8 mouse cellular contexts compared by ENCODE assay signal in genomic region chr9:109073661-109074573, GRCm38 (mm10). TPM values are rescaled to one million over a fixed set of nuclear protein-coding genes. Genes with fewer than 3 reads are reported as not detected.
DNase-seq lines count a peak whose midpoint lies in the region; ATAC-seq and TF ChIP-seq lines count a peak whose summit lies in the region.

Atrip (minus strand) TSS chr9:109074124.

- DNase-seq in 3T3-L1 (ENCODE audit: low read depth, low spot score) = peak; percentile 86
- DNase-seq in adrenal gland, postnatal 36 days = peak; percentile 97
- DNase-seq in heart, adult 18-20 months = peak; percentile 93 to 94
- peak; percentile 93 for DNase-seq in kidney, adult 2 months
- peak; percentile 95 for DNase-seq in limb, embryonic 11.5 days (ENCODE audit: low spot score)

- peak within 1 kb of the TSS; percentile 88 for H3K9ac ChIP-seq in embryonic facial prominence, embryonic 12.5 days
- H3K9ac ChIP-seq in limb, embryonic 11.5 days (ENCODE audit: low read length) = peak within 1 kb of the TSS; percentile 82
- H3K9ac ChIP-seq in midbrain, embryonic 13.5 days (replicated peaks) = peak within 1 kb of the TSS; percentile 92

- H3K4me1 ChIP-seq in embryonic facial prominence, embryonic 12.5 days = peaks cover 8% of the 10 kb centered on the region
- H3K4me1 ChIP-seq in kidney, adult 2 months (ENCODE audit: control insufficient read depth, insufficient read depth, low read length) = peaks cover 5% of the 10 kb centered on the region; the same call in 1 of the 2 replicates
- peaks cover 8% of the 10 kb centered on the region for H3K4me1 ChIP-seq in limb, embryonic 11.5 days (ENCODE audit: control insufficient read depth, insufficient read depth, low read length)
- peaks cover 25% of the 10 kb centered on the region for H3K4me1 ChIP-seq in midbrain, embryonic 13.5 days (replicated peaks)
- H3K4me1 ChIP-seq in small intestine, adult 2 months (ENCODE audit: control insufficient read depth, insufficient read depth, insufficient read length, low read length) = peaks cover 6% of the 10 kb centered on the region

- ATAC-seq in embryonic facial prominence, embryonic 12.5 days (ENCODE audit: insufficient number of reproducible peaks, insufficient read depth, low FRiP score, low TSS enrichment) = peak; percentile 98
- peak; percentile 98 for ATAC-seq in limb, embryonic 11.5 days (ENCODE audit: insufficient number of reproducible peaks, low FRiP score, low TSS enrichment, low read depth)
- ATAC-seq in midbrain, embryonic 13.5 days = peak; percentile 100

- TF ChIP-seq CTCF in kidney, adult 2 months (conservative IDR thresholded peaks at IDR 0.05; ENCODE audit: insufficient read depth, insufficient read length, low read depth, low read length) = no peak
- TF ChIP-seq CTCF in small intestine, adult 2 months (IDR thresholded peaks at IDR 0.05; ENCODE audit: extremely low read depth, insufficient read length, insufficient replicate concordance, low read depth, low read length) = no peak

- H3K27me3 ChIP-seq in embryonic facial prominence, embryonic 12.5 days = no peaks in the 10 kb centered on the region
- H3K27me3 ChIP-seq in kidney, adult 2 months (replicated peaks; ENCODE audit: control insufficient read depth, insufficient read depth, low read length) = no peaks in the 10 kb centered on the region
- no peaks in the 10 kb centered on the region for H3K27me3 ChIP-seq in limb, embryonic 11.5 days (ENCODE audit: control insufficient read depth, insufficient read depth, low read length)
- H3K27me3 ChIP-seq in midbrain, embryonic 13.5 days = no peaks in the 10 kb centered on the region
- no peaks in the 10 kb centered on the region for H3K27me3 ChIP-seq in small intestine, adult 2 months (ENCODE audit: control insufficient read depth, insufficient read depth, low read length)

- peak; percentile 67 for TF ChIP-seq POLR2A in kidney, adult 2 months (IDR thresholded peaks at IDR 0.05; ENCODE audit: low read depth, low read length)
- peak; percentile 54; the same call in 1 of the 2 replicates for TF ChIP-seq POLR2A in small intestine, adult 2 months (IDR thresholded peaks at IDR 0.05; ENCODE audit: low read depth, low read length)

- H3K9me3 ChIP-seq in embryonic facial prominence, embryonic 12.5 days = no peaks in the 10 kb centered on the region
- H3K9me3 ChIP-seq in limb, embryonic 11.5 days (ENCODE audit: control insufficient read depth, low read length) = no peaks in the 10 kb centered on the region
- no peaks in the 10 kb centered on the region for H3K9me3 ChIP-seq in midbrain, embryonic 13.5 days

- H3K4me2 ChIP-seq in embryonic facial prominence, embryonic 12.5 days (replicated peaks) = peak within 1 kb of the TSS; percentile 91
- peak within 1 kb of the TSS; percentile 83 for H3K4me2 ChIP-seq in limb, embryonic 11.5 days (ENCODE audit: low read depth, severe bottlenecking)
- peak within 1 kb of the TSS; percentile 74 for H3K4me2 ChIP-seq in midbrain, embryonic 13.5 days (replicated peaks)

- H3K4me3 ChIP-seq in embryonic facial prominence, embryonic 12.5 days = peak within 1 kb of the TSS; percentile 87
- H3K4me3 ChIP-seq in kidney, adult 2 months (ENCODE audit: insufficient read depth, low read depth, low read length) = peak within 1 kb of the TSS; percentile 82
- H3K4me3 ChIP-seq in limb, embryonic 11.5 days (ENCODE audit: low read depth, low read length) = peak within 1 kb of the TSS; percentile 85
- peak within 1 kb of the TSS; percentile 92 for H3K4me3 ChIP-seq in midbrain, embryonic 13.5 days (replicated peaks)
- peak within 1 kb of the TSS; percentile 91 for H3K4me3 ChIP-seq in small intestine, adult 2 months (ENCODE audit: low read depth, low read length)

- H3K27ac ChIP-seq in embryonic facial prominence, embryonic 12.5 days = peak within 1 kb of the TSS; percentile 77
- H3K27ac ChIP-seq in kidney, adult 2 months (ENCODE audit: insufficient read depth, low read depth, low read length) = peak within 1 kb of the TSS; percentile 58
- H3K27ac ChIP-seq in limb, embryonic 11.5 days (replicated peaks; ENCODE audit: low read depth, low read length) = peak within 1 kb of the TSS; percentile 58; the same call in 1 of the 2 replicates
- peak within 1 kb of the TSS; percentile 75 for H3K27ac ChIP-seq in midbrain, embryonic 13.5 days
- no peak within 1 kb of the TSS for H3K27ac ChIP-seq in small intestine, adult 2 months (ENCODE audit: insufficient read depth, low read depth, low read length)

- peaks cover 32% of the 10 kb centered on the region for H3K36me3 ChIP-seq in embryonic facial prominence, embryonic 12.5 days
- no peaks in the 10 kb centered on the region; the same call in 1 of the 2 replicates for H3K36me3 ChIP-seq in kidney, adult 2 months (ENCODE audit: control insufficient read depth, insufficient read depth, low read length)
- H3K36me3 ChIP-seq in limb, embryonic 11.5 days (ENCODE audit: control insufficient read depth, insufficient read depth, low read length) = peaks cover 5% of the 10 kb centered on the region; the same call in 1 of the 2 replicates
- H3K36me3 ChIP-seq in midbrain, embryonic 13.5 days = peaks cover 33% of the 10 kb centered on the region
- peaks cover 20% of the 10 kb centered on the region for H3K36me3 ChIP-seq in small intestine, adult 2 months (ENCODE audit: control insufficient read depth, insufficient read depth, low read length)

- WGBS in embryonic facial prominence, embryonic 12.5 days = under 1% methylated on average over 57 of the region's 57 CpGs
- under 1% methylated on average over 57 of the region's 57 CpGs for WGBS in kidney, adult 2 months
- under 1% methylated on average over 57 of the region's 57 CpGs for WGBS in limb, embryonic 11.5 days
- WGBS in midbrain, embryonic 13.5 days = 0% methylated on average over 57 of the region's 57 CpGs
- under 1% methylated on average over 57 of the region's 57 CpGs for WGBS in small intestine, adult 2 months

RNA-seq across cellular contexts. Expression of gene Atrip, which starts in this region (rescaled TPM):
- total RNA-seq in adrenal gland, postnatal 36 days (2021) = 10 to 100 TPM; 16.3 to 18.3 TPM
- 31.5 and 34.9 TPM in 2 replicates for polyA plus RNA-seq in embryonic facial prominence, embryonic 12.5 days (2016; fragmentation: Nextera tagmentation; extraction: Ambion mirVana)
- 1 to 10 TPM; 8.1 to 9.8 TPM for total RNA-seq in heart, adult 18-20 months (2021)
- 20.2 and 20.9 TPM in 2 replicates for polyA plus RNA-seq in kidney, adult 2 months (2012; rRNA removed)
- 28.4 and 30.6 TPM in 2 replicates for polyA plus RNA-seq in limb, embryonic 11.5 days (2014; fragmentation: Nextera tagmentation; extraction: Ambion mirVana)
- polyA plus RNA-seq in midbrain, embryonic 13.5 days (2015; fragmentation: Nextera tagmentation; extraction: Ambion mirVana) = 31.0 and 31.7 TPM in 2 replicates
- polyA plus RNA-seq in small intestine, adult 2 months (2012; rRNA removed) = 5.8 and 10.7 TPM in 2 replicates
